Mouse (Mus musculus) yolk sac, embryonic 10.5 days (tissue): ENCODE results near the gene Tex47.

Experiments
- DNase-seq: peaks from one replicate; pipeline ENCODE4 v3.0.0-alpha.2; 2017; ENCODE audit warnings: low spot score

Gene Tex47

GRCm38 (mm10) chr5:7303819-7304218 is at the start of gene Tex47:
TSS of gene Tex47 (plus strand) at chr5:7304119.
- no peak for DNase-seq

DNA sequence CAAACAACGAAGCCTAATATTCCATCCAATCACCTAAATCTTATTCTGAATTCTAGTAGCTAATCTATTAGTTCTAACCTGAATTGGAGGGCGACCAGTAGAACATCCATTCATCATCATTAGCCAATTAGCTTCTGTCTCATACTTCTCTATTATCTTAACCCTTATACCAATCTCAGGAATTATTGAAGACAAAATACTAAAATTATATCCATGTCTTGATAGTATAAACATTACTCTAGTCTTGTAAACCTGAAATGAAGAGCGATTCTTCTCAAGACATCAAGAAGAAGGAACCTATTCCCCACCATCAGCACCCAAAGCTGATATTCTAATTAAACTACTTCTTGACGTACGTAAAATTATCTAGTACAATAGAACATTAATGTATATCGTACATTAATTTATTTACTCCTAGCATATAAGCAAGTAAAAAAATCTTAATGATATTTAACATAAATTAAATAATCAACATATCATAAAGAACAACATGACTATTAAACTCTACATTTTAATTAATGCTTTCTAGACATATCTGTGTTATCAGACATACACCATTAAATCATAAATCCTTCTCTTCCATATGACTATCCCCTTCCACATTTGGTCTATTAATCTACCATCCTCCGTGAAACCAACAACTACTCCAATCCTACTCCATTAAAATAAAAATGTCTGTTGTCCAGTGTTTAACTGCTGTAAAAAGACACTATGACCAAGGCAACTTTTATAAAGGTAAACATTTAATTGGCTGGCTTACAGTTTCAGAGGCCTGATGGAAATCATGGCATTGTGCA is 27.1 kb upstream of the Tex47 start:
- DNase-seq, result no peak

GRCm38 (mm10) chr5:7284336-7284735 is 19.6 kb upstream of the Tex47 start:
- no peak for DNase-seq

DNA sequence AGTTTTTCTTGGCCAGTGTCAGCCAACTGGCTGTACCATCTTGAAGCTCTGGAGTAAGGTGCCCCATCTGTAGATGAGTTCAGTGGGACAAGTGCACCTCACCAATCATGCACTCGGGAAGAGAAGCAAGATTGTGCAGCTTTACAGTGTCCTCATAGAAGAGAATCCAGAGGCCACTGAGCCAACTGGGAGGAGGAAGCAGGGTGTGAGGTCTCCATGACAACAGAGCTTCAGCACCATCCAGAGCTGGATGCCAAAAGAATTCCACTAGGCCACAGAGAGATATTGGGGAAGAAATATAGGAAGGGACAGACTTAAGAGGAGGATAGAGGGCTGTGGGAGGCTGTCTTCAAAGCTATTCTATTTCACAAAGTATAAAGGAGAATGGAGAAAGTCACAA is 950 bp upstream of the Tex47 start:
- no peak for DNase-seq

DNA sequence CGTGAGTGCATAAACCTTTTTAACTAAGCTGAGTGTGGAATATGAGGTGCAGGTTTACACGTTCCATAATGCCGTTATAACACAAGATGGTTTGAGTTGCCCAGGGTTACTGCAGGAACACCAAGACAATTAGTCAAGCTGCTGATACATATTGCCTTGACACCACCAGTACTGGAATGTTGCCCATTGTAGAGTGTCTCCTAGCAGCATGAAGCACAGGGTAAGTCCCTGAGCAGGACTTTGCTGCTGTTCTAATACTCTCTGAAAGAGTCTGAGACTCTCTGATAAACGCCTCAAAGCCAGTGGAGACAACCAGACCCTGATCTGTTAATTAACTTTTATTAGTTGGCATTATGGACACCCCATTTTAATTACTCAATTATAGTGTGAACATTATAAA is 21.7 kb downstream of the Tex47 start:
- no peak for DNase-seq

- DNase-seq, result peak; percentile 40
Measured at GRCm38 (mm10) chr5:7344145-7345010, 40.5 kb downstream of the Tex47 start, which contains the start of gene Zfp804b. TSS of gene Zfp804b (minus strand) at chr5:7344756.

DNA sequence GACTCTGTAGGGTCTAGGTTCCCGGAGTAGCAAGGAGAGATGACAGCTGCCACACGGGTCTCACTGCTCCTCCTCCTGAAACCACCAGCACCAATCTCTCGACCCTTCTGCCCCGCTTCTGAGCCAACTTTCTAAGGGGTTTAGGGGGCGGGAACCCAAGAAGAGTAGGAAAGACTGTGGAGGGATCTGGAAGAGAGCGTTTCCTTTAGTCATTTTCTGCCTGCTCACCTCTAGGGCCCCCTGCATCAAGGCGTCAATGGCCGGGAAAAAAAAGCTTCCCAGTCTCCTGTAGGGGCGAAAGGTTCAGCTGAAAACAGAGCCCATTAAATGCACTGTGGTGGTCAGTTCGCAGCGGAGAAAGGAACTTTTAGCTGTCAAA is 41.1 kb downstream of the Tex47 start:
- no peak for DNase-seq
